Mouse (Mus musculus): Measurements from ENCODE around the gene Colgalt2.

DNA sequence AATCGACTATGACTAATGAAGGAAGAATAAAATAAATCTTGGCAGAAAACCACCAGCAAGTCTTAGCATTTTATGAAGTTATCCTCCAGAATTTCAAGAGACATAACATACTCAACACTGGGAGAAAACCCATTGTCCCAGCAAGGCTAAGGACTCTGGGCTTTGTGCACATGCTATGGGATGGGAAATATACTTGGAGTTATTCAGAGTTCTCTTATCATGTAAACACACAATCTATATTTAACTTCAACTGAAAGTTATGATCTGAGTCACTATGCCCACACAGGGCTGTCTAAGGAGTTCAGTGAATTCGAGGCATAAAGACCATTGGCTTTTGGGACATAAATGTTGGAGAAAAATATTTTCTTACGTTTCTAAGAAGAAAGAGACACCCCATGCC, 151.3 kb downstream of the Colgalt2 start:
- TF ChIP-seq POLR2A (IDR thresholded peaks at IDR 0.05; ENCODE audit: low read depth, low read length) = no peak
- TF ChIP-seq CTCF (IDR thresholded peaks at IDR 0.05; ENCODE audit: extremely low read depth, insufficient read depth, insufficient read length, insufficient replicate concordance) = no peak

Measured in spleen, adult 2 months (tissue).